Mouse (Mus musculus): ENCODE measurements around the gene Cdk5r2. TPM values are rescaled to one million over a fixed set of nuclear protein-coding genes. Genes with fewer than 3 reads are reported as not detected.

Cdk5r2 gene
- polyA plus RNA-seq, 1 experiment from 2014 or later = 0.33 TPM

GRCm38 (mm10) chr1:74901686-74902085 lies 47.0 kb downstream of the Cdk5r2 start:
- Histone ChIP-seq H3K4me1 (ENCODE audit: control insufficient read depth, insufficient read depth, low read length) (no peaks in the 10 kb centered on the region), H3K4me2 (replicated peaks; ENCODE audit: low read depth, low read length) (no peak overlapping the region), H3K4me3 (ENCODE audit: low read depth, low read length) (no peak overlapping the region), H3K27me3 (ENCODE audit: control insufficient read depth, insufficient read depth, low read length) (peaks cover 8% of the 10 kb centered on the region), H3K27ac (ENCODE audit: low read length) (no peak overlapping the region), H3K9me3 (ENCODE audit: control insufficient read depth, low read depth, low read length) (no peaks in the 10 kb centered on the region), H3K36me3 (ENCODE audit: control insufficient read depth, insufficient read depth, low read length) (no peaks in the 10 kb centered on the region), H3K9ac (replicated peaks; ENCODE audit: low read depth, low read length) (no peak overlapping the region)
- 4% methylated on average over 3 of the region's 3 CpGs for WGBS
- ATAC-seq (ENCODE audit: insufficient number of reproducible peaks, insufficient read depth, low FRiP score, low read depth) = no peak

- 15% methylated on average over 6 of the region's 6 CpGs for WGBS
- H3K4me2 ChIP-seq (replicated peaks; ENCODE audit: low read depth, low read length) = no peak overlapping the region
- H3K36me3 ChIP-seq (ENCODE audit: control insufficient read depth, insufficient read depth, low read length) = no peaks in the 10 kb centered on the region
- H3K4me3 ChIP-seq (ENCODE audit: low read depth, low read length) = no peak overlapping the region
- H3K27ac ChIP-seq (ENCODE audit: low read length) = no peak overlapping the region
- H3K9me3 ChIP-seq (ENCODE audit: control insufficient read depth, low read depth, low read length) = no peaks in the 10 kb centered on the region
- H3K9ac ChIP-seq (replicated peaks; ENCODE audit: low read depth, low read length) = no peak overlapping the region
- H3K27me3 ChIP-seq (ENCODE audit: control insufficient read depth, insufficient read depth, low read length) = peaks cover 8% of the 10 kb centered on the region
- no peaks in the 10 kb centered on the region for H3K4me1 ChIP-seq (ENCODE audit: control insufficient read depth, insufficient read depth, low read length)
- ATAC-seq (ENCODE audit: insufficient number of reproducible peaks, insufficient read depth, low FRiP score, low read depth) = no peak
Measured at GRCm38 (mm10) chr1:74902191-74902590, 47.5 kb downstream of the Cdk5r2 start.

MicroRNAs within 50 kb of the gene (microRNA counts, 519-probe panel; counts per million panel counts)
- 3,725 counts per million, percentile 75 among the panel's probes with 10 or more counts for microRNA mmu-miR-375

Small RNA genes lying within 50 kb of the gene (microRNA-seq; reads per million reads assigned to microRNA genes)
- gene Mir375 = 7,228 reads per million, percentile 91 among the genes with 10 or more reads in this experiment

Other genes with a start within 250 kb of the Cdk5r2 start
- gene Ttll4, start 193.2 kb upstream of the Cdk5r2 start, polyA plus RNA-seq (2014; fragmentation: Nextera tagmentation; extraction: Ambion mirVana) = 24.3 and 26.4 TPM in 2 replicates
- 7.1 and 10.6 TPM in 2 replicates for gene Cyp27a1, start 141.4 kb upstream of the Cdk5r2 start, polyA plus RNA-seq (2014; fragmentation: Nextera tagmentation; extraction: Ambion mirVana)
- gene Prkag3, start 105.7 kb upstream of the Cdk5r2 start, polyA plus RNA-seq (2014; fragmentation: Nextera tagmentation; extraction: Ambion mirVana) = 0.12 and 0.21 TPM in 2 replicates
- 0.97 and 1.9 TPM in 2 replicates for gene Wnt6, start 83.0 kb upstream of the Cdk5r2 start, polyA plus RNA-seq (2014; fragmentation: Nextera tagmentation; extraction: Ambion mirVana)
- gene Wnt10a, start 63.4 kb upstream of the Cdk5r2 start, polyA plus RNA-seq (2014; fragmentation: Nextera tagmentation; extraction: Ambion mirVana) = 2.0 and 3.1 TPM in 2 replicates
- gene Fev, start 30.5 kb downstream of the Cdk5r2 start, polyA plus RNA-seq (2014; fragmentation: Nextera tagmentation; extraction: Ambion mirVana) = 1.2 TPM in 1 of 2 replicates, not detected in the other
- gene Cryba2, start 38.2 kb downstream of the Cdk5r2 start, polyA plus RNA-seq (2014; fragmentation: Nextera tagmentation; extraction: Ambion mirVana) = 0.36 and 0.38 TPM in 2 replicates
- not detected in 2 replicates for gene Cfap65, start 80.7 kb downstream of the Cdk5r2 start, polyA plus RNA-seq (2014; fragmentation: Nextera tagmentation; extraction: Ambion mirVana)
- gene Ihh, start 96.7 kb downstream of the Cdk5r2 start, polyA plus RNA-seq (2014; fragmentation: Nextera tagmentation; extraction: Ambion mirVana) = 29.2 and 30.2 TPM in 2 replicates

Measured in stomach, embryonic 14.5 days (tissue).